ENCODE assay signal across 20 mouse cellular contexts in genomic region chr10:116140226-116140625, GRCm38 (mm10).
A peak's percentile ranks its signal among the peaks of the same experiment; 100 is the strongest.
DNase-seq lines count a peak whose midpoint lies in the region; ATAC-seq lines count a peak whose summit lies in the region.
"Had no signal": no experiment of that assay in that cellular context is flagged by ENCODE, and none has a peak within 500 bp of the region (broad histone marks: within the 10 kb centered on the region; RNA-seq: fewer than 3 reads in every experiment).

No protein-coding gene starts in this region.

- no peak for DNase-seq in cerebellum, postnatal 4 days (ENCODE audit: low spot score in 2 of 2)
- peak; percentile 63 for DNase-seq in cerebellum, adult 9-10 months
- DNase-seq in cerebellum, postnatal 25 days, result peak; percentile 44 to 64
- no peak for DNase-seq in lung, postnatal 4 days
- DNase-seq in lung, postnatal 14 days, result no peak
- no peak for DNase-seq in lung, adult 18-20 months
- DNase-seq: adrenal gland, postnatal 14 days; B cell, adult 2 months; gastrocnemius, adult 2 months; gastrocnemius, postnatal 36 days; heart, adult 11 months; heart, postnatal 10 days; heart, postnatal 4 days; kidney, adult 8-10 months had no signal

- 0 out of 2 replicates have a peak, but pooled peaks have one; percentile 43 for ATAC-seq in cerebellum, adult (ENCODE audit: insufficient number of reproducible peaks, low FRiP score, low TSS enrichment)
- ATAC-seq: CD4-positive, CD25-positive, alpha-beta regulatory T cell, adult 4 months; forebrain, embryonic 14.5 days; hindbrain, embryonic 16.5 days; inflammation-experienced regulatory T-cells, adult 6 months; intestine, postnatal 0 days had no signal

Comparison
In these comparisons a context has a peak if more than half of its experiments do, and no peak if none do; other contexts are left out.
1. DNase-seq: peak in cerebellum, adult 9-10 months (single experiment) and cerebellum, postnatal 25 days (2 of 2); none in cerebellum, postnatal 4 days (0 of 2), lung, postnatal 4 days (0 of 2), lung, postnatal 14 days (single experiment) and lung, adult 18-20 months (0 of 2).